Mouse (Mus musculus) myocyte (in vitro differentiated cells): ENCODE results near the gene Dolk.

Source experiments
- CEBPB ChIP-seq: IDR thresholded peaks from 2 replicates; pipeline ENCODE4 v1.6.1; 2011; ENCODE audit warnings: mild to moderate bottlenecking, moderate library complexity; ENCODE audit not compliant: poor library complexity, insufficient read depth, severe bottlenecking
- E2F4 ChIP-seq: IDR thresholded peaks from one replicate; pipeline ENCODE4 v1.6.1; 2011; ENCODE audit warnings: mild to moderate bottlenecking, control low read depth, moderate library complexity; ENCODE audit not compliant: insufficient read depth
- MAX ChIP-seq: IDR thresholded peaks from one replicate; pipeline ENCODE4 v1.6.1; 2011; ENCODE audit warnings: low read depth, mild to moderate bottlenecking, control low read depth
- MYOD1 ChIP-seq, 3 experiments: IDR thresholded peaks; one replicate each; pipeline ENCODE4 v1.6.1; 2011; ENCODE audit warnings: control low read depth in 2 of 3, low read depth in 2 of 3, mild to moderate bottlenecking in 2 of 3, moderate library complexity in 1 of 3; ENCODE audit not compliant: insufficient read length in 2 of 3, control insufficient read depth in 1 of 3
- MYOG ChIP-seq, 3 experiments: IDR thresholded peaks; one replicate each; pipeline ENCODE4 v1.6.1; 2011; ENCODE audit warnings: control low read depth in 2 of 3, low read depth in 2 of 3, mild to moderate bottlenecking in 2 of 3; ENCODE audit not compliant: insufficient read length in 2 of 3, control insufficient read depth in 1 of 3, insufficient read depth in 1 of 3
- POLR2A ChIP-seq: IDR thresholded peaks from one replicate; pipeline ENCODE4 v1.6.1; 2011; ENCODE audit warnings: low read depth, mild to moderate bottlenecking, control low read depth, moderate library complexity; ENCODE audit not compliant: insufficient read length
- POLR2AphosphoS2 ChIP-seq: IDR thresholded peaks from one replicate; pipeline ENCODE4 v1.6.1; 2011; ENCODE audit warnings: low read depth, control low read depth; ENCODE audit not compliant: insufficient read length
- SRF ChIP-seq: IDR thresholded peaks from one replicate; pipeline ENCODE4 v1.6.1; 2011; ENCODE audit warnings: low read depth; ENCODE audit not compliant: control insufficient read depth, insufficient read length
- TCF12 ChIP-seq: IDR thresholded peaks from one replicate; pipeline ENCODE4 v1.6.1; 2011; ENCODE audit warnings: mild to moderate bottlenecking, control low read depth; ENCODE audit not compliant: poor library complexity, insufficient read depth, severe bottlenecking
- TCF3 ChIP-seq: IDR thresholded peaks from one replicate; pipeline ENCODE4 v1.6.1; 2011; ENCODE audit warnings: low read depth, control low read depth; ENCODE audit not compliant: insufficient read length
- USF1 ChIP-seq: IDR thresholded peaks from one replicate; pipeline ENCODE4 v1.6.1; 2011; ENCODE audit warnings: low read depth, mild to moderate bottlenecking, control low read depth, moderate library complexity

- TF ChIP-seq MAX (no peak), POLR2A (no peak), MYOD1 (IDR thresholded peaks at IDR 0.05; ENCODE audit: control insufficient read depth in 1 of 3, insufficient read length in 2 of 3, low read depth in 2 of 3) (peak in 1 of 3 experiments; percentile 12), E2F4 (no peak), TCF12 (no peak), POLR2AphosphoS2 (no peak), USF1 (no peak), CEBPB (no peak), MYOG (IDR thresholded peaks at IDR 0.05; ENCODE audit: control insufficient read depth in 1 of 3, insufficient read depth in 1 of 3, insufficient read length in 2 of 3, low read depth in 2 of 3) (no peak), SRF (no peak), TCF3 (no peak)
These were observed 39.2 kb upstream of the Dolk start for GRCm38 (mm10) chr2:30325296-30325695.
